Mouse (Mus musculus) lung, adult 2 months (tissue): ENCODE measurements around the gene Pygm.

Source experiments
- CTCF ChIP-seq: fragments of 200-500 bp; IDR thresholded peaks from 2 replicates; pipeline ENCODE4 v1.5.1; 2011; ENCODE audit warnings: mild to moderate bottlenecking, low read length, control low read depth; ENCODE audit not compliant: insufficient read depth
- POLR2A ChIP-seq: fragments of 200-500 bp; IDR thresholded peaks from 2 replicates; pipeline ENCODE4 v1.6.1; 2011; ENCODE audit warnings: low read depth, mild to moderate bottlenecking, control low read depth, low read length, borderline replicate concordance; ENCODE audit errors: extremely low read depth

- TF ChIP-seq CTCF (no peak), POLR2A (no peak)
These were observed 34.8 kb upstream of the Pygm start for GRCm38 (mm10) chr19:6349215-6349983.
